Mouse (Mus musculus) cerebellum, adult 2 months (tissue): ENCODE data around the gene Ltb4r1.

Source experiments
- CTCF ChIP-seq: fragments of 200-500 bp; IDR thresholded peaks from 2 replicates; pipeline ENCODE4 v1.5.1; 2011; ENCODE audit warnings: low read depth, mild to moderate bottlenecking, control low read depth, low read length, moderate library complexity, borderline replicate concordance; ENCODE audit not compliant: insufficient read depth
- POLR2A ChIP-seq: fragments of 200-500 bp; IDR thresholded peaks from 2 replicates; pipeline ENCODE4 v1.6.1; 2011; ENCODE audit warnings: low read length, control low read depth, borderline replicate concordance; ENCODE audit not compliant: insufficient read depth

GRCm38 (mm10) chr14:55737086-55737687 is 28.6 kb upstream of the Ltb4r1 start:
- TF ChIP-seq CTCF = no peak
- TF ChIP-seq POLR2A = no peak
